Mouse (Mus musculus): ENCODE data around the gene Gm12185.
"Not testable (repeated sequence)": the region's sequence is repeated elsewhere in the genome, so short reads cannot be mapped to it uniquely, and the experiment has no call there.

DNA sequence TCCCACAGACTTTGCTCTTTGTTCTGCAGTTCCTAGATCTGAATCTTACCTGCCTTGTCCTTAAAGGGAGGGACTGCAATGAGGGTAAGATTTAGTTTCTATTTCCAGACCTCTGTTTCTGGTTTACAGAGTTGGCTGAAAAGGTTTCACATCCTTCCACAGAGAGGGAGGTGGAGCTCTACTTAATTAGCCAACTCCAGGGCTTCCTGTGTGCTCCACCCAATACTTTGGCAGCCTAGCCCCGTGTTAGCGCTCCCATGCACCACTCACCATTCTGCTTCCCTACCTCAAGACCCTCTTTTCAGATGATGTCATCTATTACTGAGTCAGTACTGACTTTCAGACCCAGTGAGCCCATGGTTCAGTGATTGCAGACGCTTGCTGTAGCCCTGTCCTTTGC is 12.8 kb downstream of the Gm12185 start, which contains the start of gene 9930111J21Rik1:
- TF ChIP-seq GATA1 (IDR thresholded peaks at IDR 0.05; ENCODE audit: borderline replicate concordance, low read length); FLI1 (IDR thresholded peaks at IDR 0.05; ENCODE audit: low read length): not testable (repeated sequence)

Data from megakaryocyte, embryonic 14.5 days (primary cell).